Mouse (Mus musculus) cerebellum, postnatal 36 days (tissue): ENCODE data around the gene Lce3e.
A peak's percentile ranks its signal among the peaks of the same experiment; 100 is the strongest.

Source experiments
- DNase-seq, 2 experiments: peaks; one replicate each; pipeline ENCODE4 v3.0.0; 2021 to 2022; ENCODE audit warnings: mixed read lengths in 2 of 2

The Lce3e gene

GRCm38 (mm10) chr3:92966761-92967160 lies at the start of gene Lce3e:
Gene Lce3e (plus strand): TSS chr3:92967061.
- no peak for DNase-seq

GRCm38 (mm10) chr3:92920364-92920763 lies 46.5 kb upstream of the Lce3e start:
- DNase-seq, result no peak

GRCm38 (mm10) chr3:92926130-92926529 lies 40.7 kb upstream of the Lce3e start, which contains the start of gene Lce3a:
Gene Lce3a (minus strand): TSS chr3:92926230.
- no peak for DNase-seq

- DNase-seq, result no peak
Measured at GRCm38 (mm10) chr3:92932679-92933078, 34.2 kb upstream of the Lce3e start, which contains the start of gene Lce3b. Gene Lce3b (plus strand): TSS chr3:92932979.

- no peak for DNase-seq
Measured at GRCm38 (mm10) chr3:92944186-92944585, 22.7 kb upstream of the Lce3e start, which contains the start of gene Lce3c. Gene Lce3c (plus strand): TSS chr3:92944486.

GRCm38 (mm10) chr3:92957090-92957489 lies 9.8 kb upstream of the Lce3e start, which contains the start of gene Lce3d:
Gene Lce3d (plus strand): TSS chr3:92957390.
- DNase-seq, result no peak

- no peak for DNase-seq
Measured at GRCm38 (mm10) chr3:92978484-92978883, 11.6 kb downstream of the Lce3e start.

GRCm38 (mm10) chr3:92991926-92992325 lies 25.1 kb downstream of the Lce3e start, which contains the start of gene Lce3f:
Gene Lce3f (plus strand): TSS chr3:92992226.
- no peak for DNase-seq

- peak; percentile 57 to 63 for DNase-seq
Measured at GRCm38 (mm10) chr3:92998691-92999090, 31.8 kb downstream of the Lce3e start.

GRCm38 (mm10) chr3:93000621-93001020 lies 33.8 kb downstream of the Lce3e start:
- DNase-seq, result no peak

- no peak for DNase-seq
Measured at GRCm38 (mm10) chr3:93002843-93003242, 36.0 kb downstream of the Lce3e start.

- no peak for DNase-seq
Measured at GRCm38 (mm10) chr3:93014378-93014801, 47.5 kb downstream of the Lce3e start.

- DNase-seq, result no peak
Measured at GRCm38 (mm10) chr3:93014871-93015270, 48.0 kb downstream of the Lce3e start.

- no peak for DNase-seq
Measured at GRCm38 (mm10) chr3:93015460-93016104, 48.7 kb downstream of the Lce3e start, which contains the start of gene Crct1. Gene Crct1 (minus strand): TSS chr3:93015687.
